Mouse (Mus musculus) brain, embryonic 14.5 days (tissue): Measurements from ENCODE around the gene Mterf2.

Experiments
- CTCF ChIP-seq: fragments of 200-500 bp; IDR thresholded peaks from 2 replicates; pipeline ENCODE4 v1.5.1; 2012; ENCODE audit warnings: inconsistent platforms, mild to moderate bottlenecking, moderate library complexity, borderline replicate concordance; ENCODE audit not compliant: insufficient read depth, insufficient read length; ENCODE audit errors: extremely low read depth
- POLR2A ChIP-seq: fragments of 200-500 bp; IDR thresholded peaks from 2 replicates; pipeline ENCODE4 v1.6.1; 2012; ENCODE audit warnings: mild to moderate bottlenecking, inconsistent platforms, borderline replicate concordance; ENCODE audit not compliant: poor library complexity, insufficient read depth, insufficient read length, severe bottlenecking; ENCODE audit errors: extremely low read depth

GRCm38 (mm10) chr10:85141465-85141864 is 13.6 kb upstream of the Mterf2 start:
- TF ChIP-seq POLR2A = no peak
- no peak for TF ChIP-seq CTCF
